Mouse (Mus musculus) lung, embryonic 16.5 days (tissue): ENCODE data around the gene 6030408B16Rik. TPM values are rescaled to one million over a fixed set of nuclear protein-coding genes. Genes with fewer than 3 reads are reported as not detected.

Experiments
- ATAC-seq: fragments of 200-750 bp; cut with Nextera tagmentation; 2 replicates; pipeline ENCODE4 v1.8.0; 2017; ENCODE audit warnings: low read depth, mild to moderate bottlenecking, moderate library complexity
- H3K27ac ChIP-seq: fragments of 300-500 bp; sonication (generic); 2 replicates; pipeline ENCODE4 v1.5.1; 2014; ENCODE audit warnings: mild to moderate bottlenecking, control low read depth, low read length
- H3K27me3 ChIP-seq: fragments of 300-500 bp; sonication (generic); 2 replicates; pipeline ENCODE4 v1.6.1; 2014; ENCODE audit warnings: low read depth, low read length, mixed read lengths; ENCODE audit not compliant: control insufficient read depth, insufficient read depth
- H3K36me3 ChIP-seq: fragments of 300-500 bp; sonication (generic); 2 replicates; pipeline ENCODE4 v1.6.1; 2014; ENCODE audit warnings: low read length; ENCODE audit not compliant: control insufficient read depth, insufficient read depth
- H3K4me1 ChIP-seq: fragments of 300-500 bp; sonication (generic); replicated peaks from 2 replicates; pipeline ENCODE4 v1.6.1; 2014; ENCODE audit warnings: low read length, mixed read lengths; ENCODE audit not compliant: control insufficient read depth, insufficient read depth
- H3K4me2 ChIP-seq: fragments of 300-500 bp; sonication (generic); 2 replicates; pipeline ENCODE4 v1.6.1; 2014; ENCODE audit warnings: low read depth, low read length, control low read depth
- H3K4me3 ChIP-seq: fragments of 300-500 bp; sonication (generic); 2 replicates; pipeline ENCODE4 v1.5.1; 2014; ENCODE audit warnings: mild to moderate bottlenecking, low read length, control low read depth
- H3K9ac ChIP-seq: fragments of 300-500 bp; sonication (generic); 2 replicates; pipeline ENCODE4 v1.6.1; 2014; ENCODE audit warnings: low read length, control low read depth
- H3K9me3 ChIP-seq: fragments of 300-500 bp; sonication (generic); 2 replicates; pipeline ENCODE4 v1.6.1; 2016; ENCODE audit warnings: low read length; ENCODE audit not compliant: control insufficient read depth
- WGBS: fragments of 180-500 bp; shearing (Covaris S2); extraction: QIAGEN DNeasy Blood & Tissue Kit; methylation state at CpG from one replicate; pipeline ENCODE4 v1.1.7; 2014; 5-methylcytosine and 5-hydroxymethylcytosine counted together
- polyA plus RNA-seq: library from polyadenylated mRNA; unstranded; fragments of >200 nt; fragmentation: Nextera tagmentation; extraction: Ambion mirVana; gene quantifications from 2 replicates; pipeline ENCODE4 v1.2.1, GENCODE M21; 2015

Gene 6030408B16Rik
- polyA plus RNA-seq, 1 experiment from 2014 or later: 57.2 TPM

GRCm38 (mm10) chr15:101333165-101333564, 40.2 kb downstream of the 6030408B16Rik start:
- Histone ChIP-seq H3K9me3 (no peaks in the 10 kb centered on the region), H3K4me3 (no peak overlapping the region), H3K27me3 (no peaks in the 10 kb centered on the region), H3K9ac (peak overlapping the region; percentile 36), H3K36me3 (no peaks in the 10 kb centered on the region), H3K27ac (peak overlapping the region; percentile 49; the same call in 1 of the 2 replicates), H3K4me2 (no peak overlapping the region), H3K4me1 (peaks cover 32% of the 10 kb centered on the region)
- WGBS: 0% methylated on average over 1 of the region's 1 CpGs
- ATAC-seq: no peak

DNA sequence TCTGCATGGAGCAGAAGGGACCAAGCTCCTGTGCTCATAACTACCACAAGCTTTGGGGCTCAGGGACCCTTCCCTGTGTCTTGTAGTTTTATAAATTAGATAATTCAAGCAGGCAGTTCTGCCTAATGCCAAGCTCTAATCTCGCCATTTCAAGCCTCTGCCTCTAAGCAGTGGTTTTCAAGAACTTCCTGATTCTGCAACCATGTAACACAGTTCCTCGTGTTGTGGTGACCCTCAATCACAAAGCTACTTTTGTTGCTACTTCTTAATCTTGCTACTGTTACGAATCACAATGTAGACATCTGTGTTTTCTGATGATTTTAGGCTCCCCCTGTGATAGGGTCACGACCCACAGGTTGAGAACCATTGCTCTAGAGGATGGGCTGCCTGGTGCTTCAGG, 40.6 kb downstream of the 6030408B16Rik start:
- 50% methylated on average over 4 of the region's 4 CpGs for WGBS
- Histone ChIP-seq H3K4me2 (no peak overlapping the region), H3K4me1 (peaks cover 32% of the 10 kb centered on the region), H3K4me3 (no peak overlapping the region), H3K9me3 (no peaks in the 10 kb centered on the region), H3K9ac (no peak overlapping the region), H3K36me3 (no peaks in the 10 kb centered on the region), H3K27me3 (no peaks in the 10 kb centered on the region), H3K27ac (peak overlapping the region; percentile 11; the same call in 1 of the 2 replicates)
- no peak for ATAC-seq

DNA sequence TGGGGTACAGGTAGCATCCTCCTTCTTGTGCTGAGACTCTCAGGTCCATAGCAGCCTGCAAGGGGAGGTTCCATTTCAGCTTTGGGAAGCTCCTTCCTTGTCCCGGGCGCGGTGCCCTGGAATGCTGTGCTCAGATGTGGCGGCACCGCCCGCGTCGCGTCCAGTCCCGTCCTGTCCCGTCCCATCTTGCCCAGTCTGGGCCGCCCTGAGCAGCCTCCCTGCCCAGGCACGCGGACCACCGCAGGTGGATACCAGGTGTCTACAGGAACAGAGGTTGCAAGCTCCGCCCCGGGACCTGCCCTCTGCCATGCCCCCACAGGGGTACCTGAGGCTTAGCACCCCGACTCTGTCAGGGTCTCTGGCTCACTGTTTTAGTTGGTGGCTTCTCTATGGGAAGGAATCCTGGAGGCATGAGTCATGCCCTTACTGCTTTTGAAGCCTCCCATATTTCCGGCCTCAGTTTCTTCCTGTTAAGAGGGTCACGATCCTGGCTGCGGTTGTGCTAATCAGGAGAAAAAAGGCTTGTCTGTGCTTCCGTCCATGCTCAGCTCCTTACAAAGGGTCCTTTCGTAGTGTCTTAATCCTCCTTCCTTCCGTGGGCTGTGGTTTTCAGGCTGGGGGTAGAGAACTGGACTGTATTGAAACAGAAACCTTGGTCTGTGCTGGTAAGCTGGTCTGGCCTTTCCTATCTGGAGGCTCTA, 43.6 kb downstream of the 6030408B16Rik start:
- Histone ChIP-seq H3K4me2 (peak overlapping the region; percentile 31), H3K27ac (peak overlapping the region; percentile 74), H3K36me3 (no peaks in the 10 kb centered on the region), H3K27me3 (no peaks in the 10 kb centered on the region), H3K4me3 (no peak overlapping the region), H3K9ac (peak overlapping the region; percentile 38; the same call in 1 of the 2 replicates), H3K9me3 (no peaks in the 10 kb centered on the region), H3K4me1 (peaks cover 19% of the 10 kb centered on the region)
- ATAC-seq: peak; percentile 27; the same call in 1 of the 2 replicates
- 29% methylated on average over 24 of the region's 24 CpGs for WGBS

- Histone ChIP-seq H3K4me3 (no peak overlapping the region), H3K9me3 (no peaks in the 10 kb centered on the region), H3K9ac (no peak overlapping the region), H3K4me2 (no peak overlapping the region), H3K36me3 (no peaks in the 10 kb centered on the region), H3K27ac (no peak overlapping the region), H3K4me1 (peaks cover 7% of the 10 kb centered on the region), H3K27me3 (no peaks in the 10 kb centered on the region)
- 69% methylated on average over 4 of the region's 4 CpGs for WGBS
- ATAC-seq: no peak
Measured at GRCm38 (mm10) chr15:101338359-101338758, 45.3 kb downstream of the 6030408B16Rik start.

DNA sequence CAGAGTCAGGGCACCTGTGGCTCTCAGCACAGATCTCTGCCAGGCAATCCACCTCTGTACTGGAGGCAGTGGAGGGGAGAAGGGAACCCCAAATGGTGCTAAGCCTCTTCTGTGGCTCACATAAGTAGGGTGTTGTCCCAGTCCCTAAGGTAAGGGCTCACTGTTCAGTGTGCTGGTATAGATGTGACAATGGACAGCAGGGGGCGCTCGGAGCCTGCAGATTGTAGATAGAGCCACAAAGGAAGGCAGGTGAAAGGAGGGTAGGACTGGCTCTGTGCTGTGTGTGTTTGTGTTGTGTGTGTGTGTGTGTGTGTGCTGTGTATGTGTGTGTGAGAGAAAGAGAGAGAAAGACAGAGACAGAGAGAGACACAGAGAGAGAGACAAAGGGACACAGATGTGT, 46.5 kb downstream of the 6030408B16Rik start:
- WGBS: 0% methylated on average over 2 of the region's 2 CpGs
- Histone ChIP-seq H3K9ac (no peak overlapping the region), H3K27me3 (no peaks in the 10 kb centered on the region), H3K4me3 (no peak overlapping the region), H3K27ac (no peak overlapping the region), H3K9me3 (no peaks in the 10 kb centered on the region), H3K36me3 (no peaks in the 10 kb centered on the region), H3K4me1 (peaks cover 7% of the 10 kb centered on the region), H3K4me2 (no peak overlapping the region)
- peak; percentile 71 for ATAC-seq

- 61% methylated on average over 5 of the region's 5 CpGs for whole genome bisulfite sequencing
- H3K36me3 ChIP-seq: no peaks in the 10 kb centered on the region
- ATAC-seq: no peak
- no peaks in the 10 kb centered on the region; the same call in 1 of the 2 replicates for H3K4me1 ChIP-seq
- H3K9ac ChIP-seq: no peak overlapping the region
- no peaks in the 10 kb centered on the region for H3K9me3 ChIP-seq
- H3K4me2 ChIP-seq: no peak overlapping the region
- H3K27me3 ChIP-seq: no peaks in the 10 kb centered on the region
- H3K27ac ChIP-seq: no peak overlapping the region
- H3K4me3 ChIP-seq: no peak overlapping the region
Measured at GRCm38 (mm10) chr15:101341797-101342515, 48.9 kb downstream of the 6030408B16Rik start.

Other genes with a start within 250 kb of the 6030408B16Rik start
- gene Gm47841, start 245.8 kb upstream of the 6030408B16Rik start, polyA plus RNA-seq: not detected in 2 replicates
- gene Fignl2, start 214.6 kb upstream of the 6030408B16Rik start, polyA plus RNA-seq: 0.20 TPM in 2 replicates
- not detected in 2 replicates for gene Ankrd33, start 177.5 kb upstream of the 6030408B16Rik start, polyA plus RNA-seq
- 91.3 and 93.3 TPM in 2 replicates for gene Acvrl1, start 164.7 kb upstream of the 6030408B16Rik start, polyA plus RNA-seq
- 6.8 and 7.9 TPM in 2 replicates for gene Acvr1b, start 119.1 kb upstream of the 6030408B16Rik start, polyA plus RNA-seq
- gene Grasp, start 69.0 kb upstream of the 6030408B16Rik start, polyA plus RNA-seq: 5.6 and 6.1 TPM in 2 replicates
- 10.8 and 11.5 TPM in 2 replicates for gene Nr4a1, start 38.9 kb upstream of the 6030408B16Rik start, polyA plus RNA-seq
- gene Atg101, start 8.9 kb upstream of the 6030408B16Rik start, polyA plus RNA-seq: 75.0 and 82.4 TPM in 2 replicates
- 2.5 and 2.6 TPM in 2 replicates for gene Krt80, start 77.0 kb downstream of the 6030408B16Rik start, polyA plus RNA-seq
- gene Krt7, start 117.8 kb downstream of the 6030408B16Rik start, polyA plus RNA-seq: 173 and 187 TPM in 2 replicates
- 0.26 and 0.31 TPM in 2 replicates for gene Krt87, start 145.6 kb downstream of the 6030408B16Rik start, polyA plus RNA-seq
- not detected in 2 replicates for gene Krt88, start 154.5 kb downstream of the 6030408B16Rik start, polyA plus RNA-seq
- not detected in 2 replicates for gene Krt81, start 170.5 kb downstream of the 6030408B16Rik start, polyA plus RNA-seq
- gene Krt86, start 180.3 kb downstream of the 6030408B16Rik start, polyA plus RNA-seq: not detected in 2 replicates
- gene Krt83, start 198.3 kb downstream of the 6030408B16Rik start, polyA plus RNA-seq: not detected in 2 replicates
- gene Gm49425, start 224.0 kb downstream of the 6030408B16Rik start, polyA plus RNA-seq: not detected in 2 replicates
- gene Krt84, start 239.6 kb downstream of the 6030408B16Rik start, polyA plus RNA-seq: not detected in 2 replicates